Mouse (Mus musculus) brain, adult 2 months (tissue): Measurements from ENCODE around the gene Dcdc2c.

Experiments
- DNase-seq: peaks from one replicate; pipeline ENCODE4 v3.0.0; 2011; ENCODE audit warnings: low read depth, low spot score

The Dcdc2c gene

DNA sequence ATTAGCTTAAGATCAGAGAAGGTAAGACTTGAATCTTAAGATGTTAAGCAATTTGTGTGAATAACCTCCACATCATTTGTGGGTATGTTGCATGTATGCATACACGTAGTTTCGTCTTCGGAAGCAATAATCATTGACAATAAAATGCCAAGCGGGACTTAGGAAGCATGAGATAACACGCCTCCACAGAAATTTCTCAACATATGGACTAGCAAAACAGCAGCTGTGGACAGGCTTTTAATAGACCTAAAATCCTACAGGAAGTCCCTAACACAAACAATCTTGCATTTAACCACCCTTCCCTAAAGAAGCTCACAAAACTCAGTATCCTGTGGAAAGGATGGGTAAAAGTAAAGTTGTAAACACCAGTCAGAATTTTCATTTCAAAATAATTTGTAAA lies 93.4 kb downstream of the Dcdc2c start:
- peak; percentile 68 for DNase-seq

GRCm38 (mm10) chr12:28436536-28436935 lies 115.7 kb downstream of the Dcdc2c start:
- DNase-seq, result no peak

DNA sequence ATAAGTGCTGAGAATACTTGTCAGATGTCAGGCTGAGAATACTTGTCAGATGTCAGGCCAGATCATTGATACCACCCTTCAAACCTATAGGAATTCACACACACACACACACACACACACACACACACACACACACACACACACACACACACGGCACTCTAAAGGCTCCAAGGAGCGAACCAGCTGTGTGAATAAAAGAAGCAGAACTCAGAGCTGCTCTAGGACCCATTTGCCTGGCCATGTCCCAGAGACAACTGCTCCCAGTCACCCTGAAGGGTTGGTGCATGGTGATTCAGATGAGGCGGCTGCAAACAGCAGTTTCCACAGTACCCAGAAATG lies 119.5 kb downstream of the Dcdc2c start:
- no peak for DNase-seq

DNA sequence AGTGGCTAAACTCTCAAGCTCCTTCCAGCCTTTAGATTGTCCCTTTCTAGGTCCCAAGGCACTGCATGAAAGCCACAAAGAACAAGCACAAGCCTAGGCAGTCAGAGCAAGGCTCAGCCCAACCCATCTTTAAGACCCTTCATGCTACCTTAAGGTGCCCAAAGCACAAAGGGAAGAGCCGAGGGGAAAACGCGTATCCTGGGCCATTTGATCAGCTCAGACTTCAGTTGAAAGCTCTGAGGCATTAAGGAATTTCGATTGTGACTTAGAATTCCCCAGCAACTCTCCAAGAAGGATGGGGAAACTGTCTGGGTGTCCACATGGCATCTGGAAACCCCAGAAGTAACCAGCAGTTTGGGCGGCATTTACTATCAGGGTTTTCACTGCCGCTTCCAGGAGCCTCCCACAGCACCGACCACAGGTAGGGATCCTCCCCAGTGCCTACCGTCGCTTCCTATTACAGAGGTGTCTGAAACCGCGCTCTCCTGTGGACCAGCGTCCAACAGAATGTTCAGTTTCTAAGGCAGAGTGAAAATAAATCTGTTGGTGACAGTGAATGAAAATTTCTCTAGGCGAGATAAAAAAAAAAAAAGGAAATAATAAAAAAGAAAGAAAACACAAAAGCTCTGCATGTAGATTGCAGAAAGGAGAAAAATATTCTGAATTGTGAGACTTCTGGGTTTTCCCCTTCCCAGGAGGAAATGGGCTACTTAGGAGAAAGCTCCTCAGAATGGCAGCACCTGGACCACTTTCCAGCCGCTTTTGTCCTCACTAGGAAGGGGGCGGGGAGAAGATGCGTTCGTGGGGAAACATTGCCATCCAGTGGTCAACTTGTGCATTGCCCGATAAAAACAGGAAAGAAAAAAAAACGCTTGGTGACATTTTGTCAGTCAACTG lies 120.1 kb downstream of the Dcdc2c start:
- peak; percentile 81 for DNase-seq

DNA sequence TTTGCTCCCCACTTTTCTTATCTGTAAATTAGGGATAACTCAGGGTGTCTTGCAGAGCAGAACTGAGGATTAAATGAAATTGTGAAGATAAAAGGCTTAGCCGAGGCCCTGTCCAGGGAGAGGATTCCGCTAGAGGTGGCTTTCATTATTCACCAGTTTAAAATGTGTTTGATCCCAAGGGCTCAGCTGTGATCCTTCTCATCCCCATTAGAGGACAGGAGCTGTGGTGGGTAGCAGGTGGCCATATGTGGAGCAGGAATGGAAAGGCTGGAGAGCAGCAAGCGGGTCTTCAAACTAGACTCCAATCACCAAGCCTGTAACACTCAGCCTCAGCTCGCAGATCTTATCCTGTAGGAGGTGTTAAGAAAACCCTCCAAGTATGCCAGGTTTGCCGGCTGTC lies 122.3 kb downstream of the Dcdc2c start:
- DNase-seq, result peak; percentile 7

- peak; percentile 12 for DNase-seq
Observed at GRCm38 (mm10) chr12:28416957-28417356, 135.2 kb downstream of the Dcdc2c start.

DNA sequence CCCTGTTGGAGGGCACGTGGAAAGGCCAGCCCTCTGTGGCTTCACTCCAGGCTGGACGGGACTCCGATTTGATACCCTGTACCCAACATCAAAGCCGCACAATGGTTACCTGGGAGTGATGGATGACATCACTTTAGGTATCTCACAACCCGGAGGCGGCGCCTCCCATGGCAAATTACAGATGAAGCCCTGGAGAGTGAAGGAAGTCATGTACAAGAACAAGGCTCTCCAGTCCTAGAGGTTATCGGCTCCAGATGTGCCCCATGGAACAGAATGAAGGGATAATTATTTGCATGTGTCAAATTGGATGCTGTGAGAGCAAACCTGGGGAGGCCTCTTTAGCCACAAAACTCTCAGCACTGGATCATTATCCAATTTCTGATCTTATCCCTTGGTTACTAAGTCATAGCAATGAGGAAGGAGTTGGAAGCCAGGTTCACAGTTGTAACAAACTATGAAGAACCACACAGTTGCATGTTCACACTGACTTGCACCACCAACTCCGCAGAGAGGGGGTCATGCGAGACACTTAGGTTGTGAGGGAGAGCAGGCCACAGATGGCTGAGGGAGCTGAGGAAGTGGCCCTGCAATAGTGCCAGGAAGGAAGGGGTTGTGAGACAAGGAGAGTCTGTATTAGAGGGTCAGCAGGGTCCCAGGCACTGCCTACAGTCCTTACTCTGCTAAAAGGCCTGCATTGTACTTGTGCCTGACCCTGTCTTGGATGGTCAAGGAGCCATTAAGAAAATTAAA lies 144.4 kb downstream of the Dcdc2c start:
- no peak for DNase-seq

DNA sequence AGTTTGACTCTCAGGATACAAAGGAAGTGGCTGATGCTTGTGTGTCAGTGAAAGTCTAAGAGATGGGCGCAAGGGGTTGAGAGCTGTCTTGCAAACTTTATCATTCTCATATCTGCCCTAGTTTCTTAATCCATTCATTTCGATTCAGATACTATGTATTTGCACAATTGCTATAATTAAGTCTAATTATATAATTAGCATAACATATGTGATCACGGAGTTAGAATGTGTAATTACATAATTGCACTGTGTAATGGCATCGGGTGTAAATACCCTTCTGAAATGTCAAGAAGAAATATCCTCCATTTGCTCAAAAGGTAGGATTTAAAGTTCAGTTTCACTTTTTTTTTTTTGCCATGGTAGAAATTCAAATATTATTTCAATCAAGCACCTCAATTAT lies 149.9 kb downstream of the Dcdc2c start:
- DNase-seq, result no peak

DNA sequence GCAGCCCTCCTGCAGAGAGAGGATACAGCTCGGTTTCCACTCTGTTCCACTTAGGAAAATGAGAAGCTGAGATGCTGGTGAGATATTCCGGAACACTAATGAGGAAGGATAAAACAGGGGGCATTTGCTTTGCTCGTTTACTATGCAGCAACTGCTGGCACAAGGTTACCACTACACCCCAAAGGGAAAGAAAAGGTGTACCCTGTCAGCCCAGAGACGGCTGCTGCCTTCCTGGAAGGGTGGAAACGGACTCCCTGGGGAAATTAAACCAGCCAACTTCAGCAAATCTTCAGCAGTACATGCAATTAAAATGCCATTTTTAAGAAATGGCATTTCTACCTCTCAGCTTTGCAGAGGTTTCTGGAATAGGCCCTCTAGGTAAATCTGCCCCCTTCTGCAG lies 150.8 kb downstream of the Dcdc2c start:
- peak; percentile 23 for DNase-seq

DNA sequence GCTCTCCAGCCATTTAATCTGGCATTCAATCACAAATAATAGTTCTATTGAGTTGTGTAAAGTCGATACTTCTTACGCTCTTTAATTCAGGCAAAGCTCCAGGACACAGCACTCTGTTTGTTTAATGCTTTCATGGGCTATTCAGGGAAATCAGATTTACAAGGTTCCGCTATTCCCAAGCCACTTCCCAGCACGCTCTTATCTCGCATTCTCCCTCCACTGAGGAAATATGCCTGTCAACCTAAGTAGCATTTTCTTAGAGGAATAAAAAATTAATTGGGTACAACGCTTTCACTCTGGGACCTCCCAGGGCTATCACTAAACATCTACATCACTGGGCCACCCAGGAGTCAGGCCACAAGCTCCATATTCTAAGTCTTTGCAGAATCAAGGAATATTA lies 160.1 kb downstream of the Dcdc2c start:
- peak; percentile 2 for DNase-seq
